Mouse (Mus musculus) liver, adult (tissue): Measurements from ENCODE around the gene Gnb1l.

ENCODE experiments used
- GATA4 ChIP-seq: IDR thresholded peaks from 2 replicates; pipeline ENCODE4 v1.6.1; 2014; ENCODE audit warnings: mild to moderate bottlenecking, low read length; ENCODE audit not compliant: insufficient replicate concordance

Gene Gnb1l

GRCm38 (mm10) chr16:18498558-18498990, at the start of gene Gnb1l, which contains the start of gene Rtl10:
Gene Gnb1l, plus strand, starts transcription at chr16:18498713.
Gene Rtl10, plus strand, starts transcription at chr16:18498901.
- no peak; the same call in 1 of the 2 replicates for TF ChIP-seq GATA4

DNA sequence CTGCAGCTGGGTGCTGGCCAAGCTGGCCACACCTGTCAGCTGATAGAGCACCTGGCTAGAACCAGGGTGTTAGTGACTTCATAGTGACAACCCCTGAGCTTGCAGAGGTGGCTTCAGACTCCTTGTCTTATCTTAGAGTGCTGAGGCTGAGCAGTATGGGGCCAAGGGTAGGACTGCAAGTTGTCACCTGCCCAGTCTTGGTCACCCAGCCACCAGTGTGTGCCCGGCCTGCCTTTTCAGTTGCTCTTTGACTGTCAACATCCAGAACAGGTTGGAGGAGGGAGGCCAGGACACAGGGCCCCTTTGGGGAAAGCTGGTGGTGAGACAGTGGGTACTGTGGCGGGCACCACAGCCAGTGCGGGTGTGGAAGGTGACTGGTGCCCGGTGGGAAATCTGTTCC, 49.5 kb upstream of the Gnb1l start:
- no peak for TF ChIP-seq GATA4

- no peak for TF ChIP-seq GATA4
Measured at GRCm38 (mm10) chr16:18451486-18452181, 46.9 kb upstream of the Gnb1l start.

DNA sequence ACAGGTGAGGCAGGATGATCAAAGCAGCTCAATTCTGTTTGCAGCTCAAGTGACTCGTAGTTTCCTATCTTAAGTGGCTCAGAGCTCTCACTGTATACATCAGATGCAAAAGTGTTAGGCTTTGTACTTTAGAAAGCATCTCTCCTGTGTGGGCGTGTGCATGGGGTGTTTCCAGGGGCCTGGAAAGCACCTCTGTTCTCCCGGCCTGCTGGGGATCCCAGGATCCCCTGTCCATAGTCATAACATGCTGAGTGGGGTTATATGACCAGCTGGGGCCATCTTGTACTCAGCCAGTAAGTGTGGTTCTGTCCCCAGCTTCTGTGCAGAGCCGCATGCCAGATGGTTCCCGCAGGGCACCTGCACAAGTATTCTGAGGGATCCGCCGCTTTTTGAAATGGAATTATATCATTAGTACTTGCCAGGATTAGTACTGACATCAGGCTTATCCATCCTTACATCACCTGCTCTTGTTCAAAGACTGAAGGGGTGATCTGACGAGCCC, 46.1 kb upstream of the Gnb1l start:
- no peak for TF ChIP-seq GATA4

DNA sequence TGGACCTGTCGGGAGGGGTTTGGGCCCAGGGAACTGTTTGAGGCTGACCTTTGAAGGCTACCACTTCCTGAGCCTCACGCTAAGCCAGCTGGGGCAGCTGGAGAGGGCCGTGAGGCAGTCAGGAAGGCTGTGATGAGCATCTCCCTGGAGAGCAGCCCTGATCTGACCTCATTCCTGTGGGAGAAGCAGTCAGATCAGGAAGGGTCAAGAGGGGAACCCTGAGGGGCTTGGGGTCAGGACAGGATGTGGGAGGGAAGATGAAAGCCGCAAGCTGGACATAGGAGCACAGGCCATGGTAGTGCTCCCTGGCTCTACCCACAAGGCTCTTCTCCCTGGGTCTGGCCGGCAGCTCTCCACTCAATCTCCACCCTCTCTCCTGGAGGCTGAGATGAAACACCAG, 44.7 kb upstream of the Gnb1l start:
- no peak for TF ChIP-seq GATA4

DNA sequence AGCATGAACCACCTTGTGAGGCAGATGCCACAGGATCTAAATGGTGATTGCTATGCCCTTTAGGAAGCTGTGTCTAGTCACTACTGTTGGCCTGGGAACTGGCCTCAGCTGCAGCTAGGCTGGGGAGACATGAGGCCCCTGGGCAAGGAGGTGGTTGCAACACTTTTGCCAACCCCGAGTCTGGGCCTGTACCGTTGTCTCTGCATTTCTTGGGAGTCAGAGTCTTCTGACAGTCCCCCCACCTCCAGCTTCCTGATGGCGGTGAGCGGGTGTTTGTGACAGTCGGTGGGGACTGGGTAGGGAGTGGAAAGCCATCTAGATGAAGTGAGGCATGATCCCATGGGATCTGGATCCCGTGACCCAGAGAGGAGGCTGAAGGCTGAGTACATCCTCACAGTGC, 43.1 kb upstream of the Gnb1l start:
- no peak for TF ChIP-seq GATA4

DNA sequence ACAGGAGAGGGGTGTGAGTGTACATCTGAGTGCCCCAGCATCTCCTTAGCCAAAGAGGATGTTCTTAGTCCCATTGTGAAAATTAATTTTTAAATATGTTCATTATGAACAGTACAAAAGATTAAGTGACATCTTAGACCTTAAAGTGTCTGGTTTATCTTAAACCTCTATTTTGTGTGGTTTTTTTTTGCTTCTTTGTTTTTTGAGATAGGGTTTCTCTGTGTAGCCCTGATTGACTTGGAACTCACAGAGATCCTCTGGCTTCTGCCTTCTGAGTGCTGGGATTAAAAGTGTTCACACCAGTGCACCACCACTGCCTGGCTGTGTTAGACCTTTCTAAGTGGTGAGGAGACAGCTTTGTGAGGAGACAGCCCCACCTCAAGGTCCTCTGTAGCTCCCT, 39.9 kb upstream of the Gnb1l start:
- no peak for TF ChIP-seq GATA4

- TF ChIP-seq GATA4: no peak
Measured at GRCm38 (mm10) chr16:18459335-18459954, 39.1 kb upstream of the Gnb1l start.

DNA sequence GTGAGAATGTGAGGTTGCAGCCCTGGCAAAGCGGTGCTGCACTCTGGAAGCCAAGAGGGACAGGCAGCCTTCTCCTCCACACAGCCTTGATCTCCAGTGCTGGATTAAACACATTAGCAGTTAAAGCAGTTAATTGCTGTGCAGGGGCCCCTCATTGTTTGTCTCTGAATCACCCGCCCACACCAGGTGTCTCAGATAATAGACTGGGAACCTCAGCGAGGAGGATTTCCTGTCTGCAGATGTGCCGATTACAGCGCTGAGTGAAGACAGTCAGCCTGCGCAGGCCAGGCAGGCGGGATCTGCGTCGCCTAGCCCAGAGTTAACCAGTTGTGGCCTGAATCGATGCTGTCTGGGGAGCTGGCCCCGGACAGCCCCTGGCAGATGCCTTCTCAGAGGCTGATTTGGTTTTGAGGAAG, 38.5 kb upstream of the Gnb1l start:
- no peak for TF ChIP-seq GATA4

DNA sequence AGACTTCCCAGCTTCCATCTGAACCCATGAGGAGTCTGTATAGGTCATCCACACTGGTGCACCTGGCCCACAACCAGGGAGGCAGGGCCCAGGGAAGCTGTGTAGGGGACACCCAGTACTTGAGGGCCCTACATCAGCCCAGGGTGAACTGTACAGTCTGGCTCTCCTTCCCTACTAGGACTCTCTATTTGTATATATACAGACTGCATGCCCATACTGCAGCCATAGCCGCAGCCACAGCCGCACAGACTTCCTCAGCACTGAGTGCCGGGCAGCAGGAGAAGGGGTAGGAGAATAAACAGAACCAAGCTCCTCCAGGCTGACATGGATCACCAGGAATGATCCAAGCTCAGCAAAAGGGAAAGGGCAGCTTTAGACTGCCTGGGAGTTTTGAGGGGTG, 37.7 kb upstream of the Gnb1l start:
- TF ChIP-seq GATA4: no peak

GRCm38 (mm10) chr16:18462031-18462430, 36.5 kb upstream of the Gnb1l start:
- no peak for TF ChIP-seq GATA4

DNA sequence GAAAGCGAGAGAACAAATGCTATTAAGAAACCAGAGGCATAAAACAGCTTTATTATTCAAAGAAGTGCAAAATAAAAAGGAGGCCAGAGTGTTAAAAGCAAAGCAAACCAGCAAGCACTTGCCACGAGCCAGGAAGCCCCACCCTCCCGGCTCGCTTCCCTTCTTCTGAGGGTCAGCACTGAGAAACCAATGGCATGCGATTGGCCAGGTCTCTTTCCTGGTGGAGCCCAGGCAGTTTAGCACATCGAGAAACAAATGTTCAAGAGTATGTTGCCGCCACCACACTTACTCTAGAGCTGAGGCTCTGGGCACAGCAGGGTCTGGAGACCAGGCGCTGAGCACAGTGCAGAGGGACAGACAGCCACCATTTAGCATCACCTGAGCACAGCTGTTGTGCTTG, 35.9 kb upstream of the Gnb1l start:
- no peak for TF ChIP-seq GATA4

DNA sequence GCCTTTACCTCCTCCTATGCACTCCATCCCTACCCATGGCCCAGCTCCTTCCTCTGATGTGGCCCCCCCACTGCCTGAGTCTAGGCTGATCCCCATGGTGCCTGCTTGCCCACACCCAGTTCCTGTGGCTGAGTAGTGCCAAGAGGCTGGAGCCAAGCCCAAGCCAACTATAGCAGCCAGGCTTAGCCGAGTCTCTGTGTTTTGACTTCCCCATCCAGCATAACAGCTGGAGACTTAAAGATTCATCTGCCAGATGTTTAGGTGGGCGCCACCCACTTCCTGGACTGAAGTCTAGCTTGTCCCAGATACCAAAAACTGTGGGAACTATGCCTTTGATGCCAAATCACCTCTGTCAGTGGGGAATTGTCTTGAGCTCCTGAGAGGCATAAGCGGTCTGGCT, 34.2 kb upstream of the Gnb1l start:
- TF ChIP-seq GATA4: no peak

GRCm38 (mm10) chr16:18470829-18471228, 27.7 kb upstream of the Gnb1l start:
- no peak for TF ChIP-seq GATA4

GRCm38 (mm10) chr16:18471381-18471955, 27.0 kb upstream of the Gnb1l start:
- no peak for TF ChIP-seq GATA4

DNA sequence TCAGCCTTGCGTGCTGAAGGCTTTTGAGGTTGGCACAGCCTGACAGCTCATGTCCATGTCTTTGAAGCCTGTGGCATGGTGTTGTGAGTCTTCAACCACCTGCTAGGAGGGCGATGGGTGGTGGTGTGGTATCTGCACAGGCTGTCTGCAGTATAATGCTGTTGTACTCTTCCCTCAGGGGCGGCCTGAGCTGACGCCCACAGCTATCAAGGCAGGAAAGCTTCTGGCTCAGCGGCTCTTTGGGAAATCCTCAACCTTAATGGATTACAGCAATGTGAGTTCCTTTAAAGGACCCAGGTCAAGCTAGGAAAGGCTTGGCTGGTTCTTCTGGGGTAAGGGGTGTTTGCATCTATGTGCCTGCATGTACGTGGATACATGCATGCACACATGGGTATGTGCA, 26.5 kb upstream of the Gnb1l start:
- TF ChIP-seq GATA4: no peak
